Mouse (Mus musculus) liver, embryonic 13.5 days (tissue): ENCODE measurements at regions not wholly inside any gene's neighbourhood (a gene's known extent, or its start where the extent isn't known, plus 50 kb on each side); places are given as distances from the start of the nearest gene placed in this dataset.
A peak's percentile ranks its signal among the peaks of the same experiment; 100 is the strongest.

Experiments
- ATAC-seq: fragments of 200-750 bp; cut with Nextera tagmentation; 2 replicates; pipeline ENCODE4 v1.8.0; 2017; ENCODE audit warnings: low read depth, mild to moderate bottlenecking, moderate number of reproducible peaks, moderate library complexity
- DNase-seq: peaks from one replicate; pipeline ENCODE4 v3.0.0; 2022
- H3K27ac ChIP-seq: fragments of 300-500 bp; sonication (generic); 2 replicates; pipeline ENCODE4 v1.5.1; 2015; ENCODE audit warnings: moderate library complexity, mild to moderate bottlenecking, inconsistent platforms
- H3K27me3 ChIP-seq: fragments of 300-500 bp; sonication (generic); 2 replicates; pipeline ENCODE4 v1.6.1; 2015; ENCODE audit warnings: mild to moderate bottlenecking, inconsistent platforms
- H3K36me3 ChIP-seq: fragments of 300-500 bp; sonication (generic); 2 replicates; pipeline ENCODE4 v1.6.1; 2015; ENCODE audit warnings: mild to moderate bottlenecking, inconsistent platforms
- H3K4me1 ChIP-seq: fragments of 300-500 bp; sonication (generic); replicated peaks from 2 replicates; pipeline ENCODE4 v1.6.1; 2015; ENCODE audit warnings: inconsistent platforms
- H3K4me2 ChIP-seq: fragments of 300-500 bp; sonication (generic); 2 replicates; pipeline ENCODE4 v1.6.1; 2015; ENCODE audit warnings: inconsistent platforms, mild to moderate bottlenecking, moderate library complexity
- H3K4me3 ChIP-seq: fragments of 300-500 bp; sonication (generic); replicated peaks from 2 replicates; pipeline ENCODE4 v1.5.1; 2015; ENCODE audit warnings: mild to moderate bottlenecking, inconsistent platforms
- H3K9ac ChIP-seq: fragments of 300-500 bp; sonication (generic); 2 replicates; pipeline ENCODE4 v1.6.1; 2015; ENCODE audit warnings: mild to moderate bottlenecking, inconsistent platforms
- H3K9me3 ChIP-seq: fragments of 300-500 bp; sonication (generic); replicated peaks from 2 replicates; pipeline ENCODE4 v1.6.1; 2016; ENCODE audit warnings: inconsistent platforms
- WGBS: fragments of 180-500 bp; shearing (Covaris S2); methylation state at CpG from one replicate; pipeline ENCODE4 v1.1.7; 2015; ENCODE audit not compliant: insufficient replicate concordance; 5-methylcytosine and 5-hydroxymethylcytosine counted together

GRCm38 (mm10) chr17:63803599-63803998 lies 59.3 kb upstream of the Fer start:
- Histone ChIP-seq H3K36me3 (no peaks in the 10 kb centered on the region), H3K27ac (no peak overlapping the region), H3K27me3 (no peaks in the 10 kb centered on the region), H3K9ac (no peak overlapping the region), H3K9me3 (no peaks in the 10 kb centered on the region), H3K4me2 (no peak overlapping the region), H3K4me3 (no peak overlapping the region), H3K4me1 (no peaks in the 10 kb centered on the region)
- ATAC-seq: no peak
- 22% methylated on average over 11 of the region's 11 CpGs for WGBS
- peak; percentile 38 for DNase-seq

GRCm38 (mm10) chr17:63804416-63804815 lies 58.4 kb upstream of the Fer start:
- Histone ChIP-seq H3K27ac (no peak overlapping the region), H3K27me3 (no peaks in the 10 kb centered on the region), H3K4me1 (no peaks in the 10 kb centered on the region), H3K36me3 (no peaks in the 10 kb centered on the region), H3K4me2 (no peak overlapping the region), H3K9me3 (no peaks in the 10 kb centered on the region), H3K9ac (no peak overlapping the region), H3K4me3 (no peak overlapping the region)
- DNase-seq (no peak), ATAC-seq (no peak)
- 75% methylated on average over 4 of the region's 4 CpGs for WGBS

- no peak for ATAC-seq
- Histone ChIP-seq H3K27ac (no peak overlapping the region), H3K4me2 (no peak overlapping the region), H3K36me3 (no peaks in the 10 kb centered on the region), H3K4me3 (no peak overlapping the region), H3K4me1 (no peaks in the 10 kb centered on the region), H3K27me3 (no peaks in the 10 kb centered on the region), H3K9ac (no peak overlapping the region), H3K9me3 (no peaks in the 10 kb centered on the region)
- no peak for DNase-seq
- 66% methylated on average over 10 of the region's 10 CpGs for WGBS
Observed at GRCm38 (mm10) chr17:63806360-63806759, 56.5 kb upstream of the Fer start.

- no peak overlapping the region for H3K4me3 ChIP-seq
- no peaks in the 10 kb centered on the region for H3K9me3 ChIP-seq
- 72% methylated on average over 9 of the region's 9 CpGs for WGBS
- no peak overlapping the region for H3K4me2 ChIP-seq
- H3K9ac ChIP-seq: no peak overlapping the region
- no peaks in the 10 kb centered on the region for H3K36me3 ChIP-seq
- H3K27me3 ChIP-seq: no peaks in the 10 kb centered on the region
- no peak for DNase-seq
- H3K27ac ChIP-seq: no peak overlapping the region
- ATAC-seq: no peak
- H3K4me1 ChIP-seq: no peaks in the 10 kb centered on the region
Observed at GRCm38 (mm10) chr17:63807590-63808228, 55.2 kb upstream of the Fer start.

- no peaks in the 10 kb centered on the region for H3K9me3 ChIP-seq
- H3K4me1 ChIP-seq: no peaks in the 10 kb centered on the region
- no peaks in the 10 kb centered on the region for H3K36me3 ChIP-seq
- H3K27me3 ChIP-seq: no peaks in the 10 kb centered on the region
- WGBS: 71% methylated on average over 6 of the region's 6 CpGs
- H3K27ac ChIP-seq: no peak overlapping the region
- no peak overlapping the region for H3K4me3 ChIP-seq
- H3K9ac ChIP-seq: no peak overlapping the region
- DNase-seq: no peak
- no peak overlapping the region for H3K4me2 ChIP-seq
- no peak for ATAC-seq
Observed at GRCm38 (mm10) chr17:63808756-63809155, 54.1 kb upstream of the Fer start.

GRCm38 (mm10) chr17:63811246-63811785 lies 51.5 kb upstream of the Fer start:
- Histone ChIP-seq H3K4me3 (no peak overlapping the region), H3K27me3 (no peaks in the 10 kb centered on the region), H3K9ac (no peak overlapping the region), H3K4me1 (no peaks in the 10 kb centered on the region), H3K4me2 (no peak overlapping the region), H3K9me3 (no peaks in the 10 kb centered on the region), H3K36me3 (no peaks in the 10 kb centered on the region), H3K27ac (no peak overlapping the region)
- DNase-seq: no peak
- 51% methylated on average over 9 of the region's 9 CpGs for WGBS
- ATAC-seq: no peak

- no peaks in the 10 kb centered on the region for H3K27me3 ChIP-seq
- no peak for DNase-seq
- no peak overlapping the region for H3K4me2 ChIP-seq
- ATAC-seq: no peak
- H3K4me1 ChIP-seq: no peaks in the 10 kb centered on the region
- H3K36me3 ChIP-seq: no peaks in the 10 kb centered on the region
- H3K9ac ChIP-seq: no peak overlapping the region
- 68% methylated on average over 3 of the region's 3 CpGs for WGBS
- no peak overlapping the region for H3K4me3 ChIP-seq
- H3K27ac ChIP-seq: no peak overlapping the region
- H3K9me3 ChIP-seq: no peaks in the 10 kb centered on the region
Observed at GRCm38 (mm10) chr17:63812586-63812985, 50.3 kb upstream of the Fer start.
